Mouse (Mus musculus): ENCODE measurements at regions not wholly inside any gene's neighbourhood (a gene's known extent, or its start where the extent isn't known, plus 50 kb on each side); places are given as distances from the start of the nearest gene placed in this dataset.
A peak's percentile ranks its signal among the peaks of the same experiment; 100 is the strongest.

GRCm38 (mm10) chr16:51916820-51917219 is 114.2 kb upstream of the Cblb start:
- Histone ChIP-seq H3K9me3 (no peaks in the 10 kb centered on the region), H3K27ac (no peak overlapping the region), H3K4me1 (peaks cover 4% of the 10 kb centered on the region; the same call in 1 of the 2 replicates), H3K4me3 (no peak overlapping the region), H3K27me3 (replicated peaks) (no peaks in the 10 kb centered on the region), H3K36me3 (no peaks in the 10 kb centered on the region), H3K4me2 (replicated peaks) (no peak overlapping the region), H3K9ac (no peak overlapping the region)
- no peak; the same call in 1 of the 2 replicates for ATAC-seq (ENCODE audit: low FRiP score, low read depth)
- WGBS = 60% methylated on average over 3 of the region's 3 CpGs

GRCm38 (mm10) chr16:51917540-51917939 is 113.5 kb upstream of the Cblb start:
- no peak overlapping the region for H3K9ac ChIP-seq
- no peaks in the 10 kb centered on the region for H3K9me3 ChIP-seq
- H3K4me1 ChIP-seq = peaks cover 4% of the 10 kb centered on the region; the same call in 1 of the 2 replicates
- H3K36me3 ChIP-seq = no peaks in the 10 kb centered on the region
- 46% methylated on average over 2 of the region's 2 CpGs for WGBS
- H3K27ac ChIP-seq = no peak overlapping the region
- no peak for ATAC-seq (ENCODE audit: low FRiP score, low read depth)
- no peaks in the 10 kb centered on the region for H3K27me3 ChIP-seq (replicated peaks)
- no peak overlapping the region for H3K4me2 ChIP-seq (replicated peaks)
- no peak overlapping the region for H3K4me3 ChIP-seq

GRCm38 (mm10) chr16:51921025-51921424 is 110.0 kb upstream of the Cblb start:
- no peaks in the 10 kb centered on the region for H3K36me3 ChIP-seq
- H3K9ac ChIP-seq = no peak overlapping the region
- no peaks in the 10 kb centered on the region for H3K4me1 ChIP-seq
- H3K4me2 ChIP-seq (replicated peaks) = no peak overlapping the region
- 92% methylated on average over 4 of the region's 4 CpGs for WGBS
- no peak overlapping the region for H3K4me3 ChIP-seq
- no peaks in the 10 kb centered on the region for H3K27me3 ChIP-seq (replicated peaks)
- no peaks in the 10 kb centered on the region for H3K9me3 ChIP-seq
- ATAC-seq (ENCODE audit: low FRiP score, low read depth) = no peak
- no peak overlapping the region for H3K27ac ChIP-seq

- Histone ChIP-seq H3K4me2 (replicated peaks) (no peak overlapping the region), H3K27me3 (replicated peaks) (no peaks in the 10 kb centered on the region), H3K4me1 (no peaks in the 10 kb centered on the region), H3K9me3 (no peaks in the 10 kb centered on the region), H3K4me3 (no peak overlapping the region), H3K27ac (no peak overlapping the region), H3K9ac (no peak overlapping the region), H3K36me3 (no peaks in the 10 kb centered on the region)
- peak; percentile 61 for ATAC-seq (ENCODE audit: low FRiP score, low read depth)
- 55% methylated on average over 3 of the region's 3 CpGs for WGBS
Measured at GRCm38 (mm10) chr16:51922589-51922988, 108.4 kb upstream of the Cblb start.

GRCm38 (mm10) chr16:51925639-51926038 is 105.4 kb upstream of the Cblb start:
- no peak overlapping the region for H3K4me2 ChIP-seq (replicated peaks)
- H3K27me3 ChIP-seq (replicated peaks) = no peaks in the 10 kb centered on the region
- H3K4me3 ChIP-seq = no peak overlapping the region
- WGBS = 91% methylated on average over 3 of the region's 3 CpGs
- no peak overlapping the region for H3K27ac ChIP-seq
- H3K4me1 ChIP-seq = no peaks in the 10 kb centered on the region
- H3K9me3 ChIP-seq = no peaks in the 10 kb centered on the region
- ATAC-seq (ENCODE audit: low FRiP score, low read depth) = no peak
- H3K9ac ChIP-seq = no peak overlapping the region
- no peaks in the 10 kb centered on the region for H3K36me3 ChIP-seq

GRCm38 (mm10) chr16:51933122-51933521 is 97.9 kb upstream of the Cblb start:
- Histone ChIP-seq H3K27me3 (replicated peaks) (no peaks in the 10 kb centered on the region), H3K27ac (no peak overlapping the region), H3K9me3 (no peaks in the 10 kb centered on the region), H3K9ac (no peak overlapping the region), H3K4me2 (replicated peaks) (no peak overlapping the region), H3K36me3 (no peaks in the 10 kb centered on the region), H3K4me1 (no peaks in the 10 kb centered on the region), H3K4me3 (no peak overlapping the region)
- no peak for ATAC-seq (ENCODE audit: low FRiP score, low read depth)
- WGBS = 87% methylated on average over 2 of the region's 2 CpGs

GRCm38 (mm10) chr16:51933965-51934364 is 97.1 kb upstream of the Cblb start:
- Histone ChIP-seq H3K9ac (no peak overlapping the region), H3K9me3 (no peaks in the 10 kb centered on the region), H3K27ac (no peak overlapping the region), H3K27me3 (replicated peaks) (no peaks in the 10 kb centered on the region), H3K4me1 (no peaks in the 10 kb centered on the region), H3K4me3 (no peak overlapping the region), H3K4me2 (replicated peaks) (no peak overlapping the region), H3K36me3 (no peaks in the 10 kb centered on the region)
- 87% methylated on average over 3 of the region's 3 CpGs for WGBS
- no peak for ATAC-seq (ENCODE audit: low FRiP score, low read depth)

- Histone ChIP-seq H3K4me2 (replicated peaks) (no peak overlapping the region), H3K9ac (no peak overlapping the region), H3K27ac (no peak overlapping the region), H3K27me3 (replicated peaks) (no peaks in the 10 kb centered on the region), H3K4me1 (no peaks in the 10 kb centered on the region), H3K36me3 (no peaks in the 10 kb centered on the region), H3K9me3 (no peaks in the 10 kb centered on the region), H3K4me3 (no peak overlapping the region)
- 89% methylated on average over 9 of the region's 9 CpGs for WGBS
- ATAC-seq (ENCODE audit: low FRiP score, low read depth) = no peak
Measured at GRCm38 (mm10) chr16:51937298-51937697, 93.7 kb upstream of the Cblb start.

- Histone ChIP-seq H3K9ac (no peak overlapping the region), H3K36me3 (no peaks in the 10 kb centered on the region), H3K27ac (no peak overlapping the region), H3K4me3 (no peak overlapping the region), H3K9me3 (no peaks in the 10 kb centered on the region), H3K4me1 (no peaks in the 10 kb centered on the region), H3K27me3 (replicated peaks) (no peaks in the 10 kb centered on the region), H3K4me2 (replicated peaks) (no peak overlapping the region)
- 96% methylated on average over 5 of the region's 5 CpGs for WGBS
- ATAC-seq (ENCODE audit: low FRiP score, low read depth) = no peak
Measured at GRCm38 (mm10) chr16:51939061-51939460, 92.0 kb upstream of the Cblb start.

- no peak overlapping the region for H3K4me2 ChIP-seq (replicated peaks)
- no peak for ATAC-seq (ENCODE audit: low FRiP score, low read depth)
- H3K9me3 ChIP-seq = no peaks in the 10 kb centered on the region
- no peaks in the 10 kb centered on the region for H3K27me3 ChIP-seq (replicated peaks)
- no peak overlapping the region for H3K4me3 ChIP-seq
- H3K9ac ChIP-seq = no peak overlapping the region
- H3K27ac ChIP-seq = no peak overlapping the region
- no peaks in the 10 kb centered on the region for H3K4me1 ChIP-seq
- no peaks in the 10 kb centered on the region for H3K36me3 ChIP-seq
Measured at GRCm38 (mm10) chr16:51940574-51940973, 90.5 kb upstream of the Cblb start.

GRCm38 (mm10) chr16:51942431-51943130 is 88.4 kb upstream of the Cblb start:
- Histone ChIP-seq H3K36me3 (no peaks in the 10 kb centered on the region), H3K4me1 (no peaks in the 10 kb centered on the region), H3K9me3 (no peaks in the 10 kb centered on the region), H3K4me2 (replicated peaks) (no peak overlapping the region), H3K4me3 (no peak overlapping the region), H3K9ac (no peak overlapping the region), H3K27ac (no peak overlapping the region), H3K27me3 (replicated peaks) (no peaks in the 10 kb centered on the region)
- no peak for ATAC-seq (ENCODE audit: low FRiP score, low read depth)
- 87% methylated on average over 9 of the region's 9 CpGs for WGBS

GRCm38 (mm10) chr16:51967051-51967845 is 63.8 kb upstream of the Cblb start:
- Histone ChIP-seq H3K27ac (no peak overlapping the region), H3K4me2 (replicated peaks) (no peak overlapping the region), H3K36me3 (no peaks in the 10 kb centered on the region), H3K4me1 (no peaks in the 10 kb centered on the region), H3K27me3 (replicated peaks) (no peaks in the 10 kb centered on the region), H3K9me3 (no peaks in the 10 kb centered on the region), H3K9ac (no peak overlapping the region), H3K4me3 (no peak overlapping the region)
- 91% methylated on average over 6 of the region's 6 CpGs for WGBS
- no peak for ATAC-seq (ENCODE audit: low FRiP score, low read depth)
